Mouse (Mus musculus): ENCODE measurements around the gene Pet100.

DNA sequence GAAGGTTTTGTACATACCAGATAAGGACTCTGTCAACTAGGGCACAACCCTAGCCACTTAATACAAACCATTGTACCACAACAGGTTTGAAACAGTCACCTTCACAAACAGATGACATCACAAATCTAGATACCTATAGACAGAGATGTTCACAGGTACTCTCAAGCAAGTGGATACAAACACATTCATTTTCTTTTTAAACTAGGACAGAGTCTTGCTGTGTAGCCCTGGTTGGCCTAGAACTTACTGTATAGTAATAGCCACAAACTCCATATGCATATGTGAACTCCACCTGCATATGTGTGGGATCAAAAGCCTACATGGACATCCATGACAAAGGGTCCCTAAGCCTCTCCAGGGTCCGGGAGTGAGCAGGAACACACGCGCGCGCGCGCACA is 34.4 kb upstream of the Pet100 start, which contains the start of gene Camsap3:
- TF ChIP-seq CTCF (IDR thresholded peaks at IDR 0.05; ENCODE audit: borderline replicate concordance, control insufficient read depth, extremely low read depth, insufficient read depth, low read length, poor library complexity) (no peak), POLR2A (IDR thresholded peaks at IDR 0.05; ENCODE audit: control insufficient read depth, extremely low read depth, insufficient read depth, low read length, poor library complexity) (no peak)

Measured in thymus, adult 2 months (tissue).